Mouse (Mus musculus) regulatory T cell (primary cell): ENCODE data around the gene Aoc1.

Experiments
- in situ Hi-C: fragments of 300-600 bp; cut with MboI, MseI; formaldehyde crosslinking; loops from one replicate; pipeline ENCODE4 v1.15.1; 2025; ENCODE audit warnings: high pct_unique_total_duplicates

The Aoc1 gene

GRCm38 (mm10) chr6:48905606-48906005 lies 32.9 kb downstream of the Aoc1 start:
- in situ Hi-C loops: no loop called here

GRCm38 (mm10) chr6:48906371-48906770 lies 33.7 kb downstream of the Aoc1 start:
- in situ Hi-C loops: no loop called here

- in situ Hi-C loops: no loop called here
These were observed 36.5 kb downstream of the Aoc1 start for GRCm38 (mm10) chr6:48909229-48909628.

GRCm38 (mm10) chr6:48912033-48912432 lies 39.3 kb downstream of the Aoc1 start:
- in situ Hi-C loops: no loop called here

GRCm38 (mm10) chr6:48913587-48913986 lies 40.9 kb downstream of the Aoc1 start:
- in situ Hi-C loops: no loop called here

DNA sequence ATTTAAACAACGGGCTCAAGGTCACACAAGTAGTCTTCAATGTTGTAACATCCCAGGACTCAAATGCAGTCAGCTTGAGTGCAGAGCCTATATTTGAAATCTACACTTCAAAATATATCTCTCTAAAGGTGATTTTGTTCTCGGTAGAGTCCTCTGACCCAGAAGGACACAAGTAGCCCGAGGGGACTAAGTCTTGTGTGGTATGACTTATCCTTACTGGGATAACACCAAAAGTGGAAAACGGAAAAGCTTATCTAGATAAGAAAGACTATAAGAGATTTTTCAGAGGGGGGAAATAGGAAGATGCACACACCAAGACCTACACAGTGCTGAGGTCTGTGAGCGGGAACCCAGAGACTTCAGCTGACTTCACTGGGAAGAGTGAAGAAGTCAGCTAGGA lies 56.9 kb downstream of the Aoc1 start, which contains the start of gene 1600015I10Rik:
Gene 1600015I10Rik (plus strand): TSS at position 301 of the 400 bp plus-strand sequence.
- in situ Hi-C loops: no loop called here

DNA sequence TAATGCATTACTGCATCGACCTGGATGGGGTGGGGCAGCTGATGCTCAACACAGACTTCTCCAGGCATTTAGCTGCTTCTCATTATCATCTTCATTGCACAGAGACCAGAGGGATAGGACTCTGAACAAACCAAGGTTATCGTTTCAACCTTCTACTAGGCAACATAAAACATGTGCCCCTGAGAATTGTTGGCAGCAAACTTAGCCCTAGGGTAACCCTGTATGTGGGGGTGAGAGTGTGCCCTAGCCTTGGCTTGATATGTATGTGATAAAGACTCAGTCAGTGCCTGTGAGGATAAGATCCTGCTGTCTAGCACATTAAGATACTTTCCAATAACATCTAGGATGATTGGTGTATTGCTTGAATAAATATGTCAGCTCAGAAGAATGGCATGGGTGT lies 76.9 kb downstream of the Aoc1 start:
- in situ Hi-C loops: loop anchor here (5.0 kb wide), 1 partner anchor 82 kb away; no protein-coding TSS in a partner anchor

DNA sequence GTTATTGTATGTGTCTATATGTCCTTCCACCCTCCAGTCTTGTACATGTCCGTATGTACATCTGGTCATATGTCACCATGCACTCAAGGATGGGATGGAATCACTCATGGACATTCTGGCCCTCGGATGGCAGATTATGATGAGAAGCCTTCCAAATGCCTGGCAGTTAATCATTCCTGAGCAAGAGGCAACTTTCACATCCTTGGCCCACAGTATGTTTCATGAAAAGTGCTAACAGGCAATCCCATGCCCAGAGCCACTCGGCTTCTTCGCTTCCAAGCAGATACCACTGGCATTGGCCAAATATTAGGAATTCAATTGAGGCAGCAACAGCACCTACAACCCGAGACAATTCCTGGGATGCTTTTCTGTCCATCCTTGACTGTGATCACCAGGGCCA lies 78.0 kb downstream of the Aoc1 start:
- in situ Hi-C loops: no loop called here

- in situ Hi-C loops: no loop called here
These were observed 78.9 kb downstream of the Aoc1 start for GRCm38 (mm10) chr6:48951630-48952029.

DNA sequence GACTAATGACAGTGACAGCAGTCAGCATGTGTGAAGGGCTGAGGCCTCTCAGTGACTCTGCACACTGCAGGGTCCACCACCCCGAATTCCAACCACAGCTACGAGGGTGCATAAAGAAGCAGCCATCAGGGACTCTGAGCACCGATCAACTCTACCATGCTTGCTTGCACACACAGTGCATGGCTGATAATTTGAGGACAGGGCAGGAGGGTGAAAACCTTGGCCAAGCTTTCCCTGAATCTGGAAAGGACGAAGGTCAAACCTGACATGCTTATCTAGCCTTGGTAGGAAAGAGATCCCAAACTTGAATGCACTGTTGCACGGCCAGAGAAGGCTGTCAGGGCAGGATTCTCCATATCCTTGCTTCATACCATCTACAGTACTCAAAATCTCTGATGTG lies 80.5 kb downstream of the Aoc1 start:
- in situ Hi-C loops: no loop called here

DNA sequence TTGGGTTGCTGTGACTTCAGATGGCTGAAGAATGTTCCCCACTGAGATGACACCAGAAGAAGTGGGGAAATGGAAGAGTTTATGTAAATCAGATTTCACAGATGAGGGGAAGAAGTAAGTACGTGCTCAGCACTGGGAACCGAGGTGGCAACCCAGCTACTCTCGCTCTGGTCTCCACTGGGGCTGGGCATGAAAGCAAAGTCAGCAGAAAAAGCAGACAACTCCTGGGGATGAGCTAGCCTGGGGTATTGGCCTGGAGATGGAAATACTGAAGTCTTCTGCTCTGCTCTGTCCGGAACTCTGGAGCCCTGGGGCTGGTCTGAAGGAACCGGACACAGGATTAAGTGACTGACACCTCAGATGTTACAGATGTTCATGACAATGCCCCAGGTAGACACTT lies 81.5 kb downstream of the Aoc1 start:
- in situ Hi-C loops: no loop called here

- in situ Hi-C loops: no loop called here
These were observed 82.2 kb downstream of the Aoc1 start for GRCm38 (mm10) chr6:48954946-48955345.

GRCm38 (mm10) chr6:48956785-48957184 lies 84.1 kb downstream of the Aoc1 start:
- in situ Hi-C loops: no loop called here

GRCm38 (mm10) chr6:48958053-48958452 lies 85.4 kb downstream of the Aoc1 start:
- in situ Hi-C loops: no loop called here
